Mouse (Mus musculus) frontal cortex, postnatal 10 days (tissue): Measurements from ENCODE around the gene Fntb.

Experiments
- DNase-seq, 2 experiments: peaks; one replicate each; pipeline ENCODE4 v3.0.0; 2022; ENCODE audit warnings: low spot score in 2 of 2, mixed read lengths in 1 of 2

Fntb gene

GRCm38 (mm10) chr12:76795350-76795749 lies 30.0 kb downstream of the Fntb start, which contains the start of gene Gpx2:
Gpx2 (minus strand) TSS chr12:76795554.
- no peak for DNase-seq

GRCm38 (mm10) chr12:76796938-76797539 lies 31.6 kb downstream of the Fntb start:
- no peak for DNase-seq

GRCm38 (mm10) chr12:76798008-76798720 lies 32.8 kb downstream of the Fntb start:
- DNase-seq = no peak

GRCm38 (mm10) chr12:76803028-76803427 lies 37.6 kb downstream of the Fntb start:
- no peak for DNase-seq

- no peak for DNase-seq
Measured at GRCm38 (mm10) chr12:76803700-76804252, 38.4 kb downstream of the Fntb start.

GRCm38 (mm10) chr12:76805056-76805811 lies 39.8 kb downstream of the Fntb start:
- DNase-seq = no peak

GRCm38 (mm10) chr12:76807796-76808195 lies 42.4 kb downstream of the Fntb start:
- DNase-seq = no peak

- no peak for DNase-seq
Measured at GRCm38 (mm10) chr12:76810491-76810890, 45.1 kb downstream of the Fntb start.

- no peak for DNase-seq
Measured at GRCm38 (mm10) chr12:76811006-76811405, 45.6 kb downstream of the Fntb start.

GRCm38 (mm10) chr12:76813543-76813942 lies 48.2 kb downstream of the Fntb start:
- DNase-seq = no peak

- DNase-seq = no peak
Measured at GRCm38 (mm10) chr12:76814120-76814519, 48.7 kb downstream of the Fntb start.

- no peak for DNase-seq
Measured at GRCm38 (mm10) chr12:76816720-76817119, 51.3 kb downstream of the Fntb start.

GRCm38 (mm10) chr12:76817176-76817575 lies 51.8 kb downstream of the Fntb start:
- no peak for DNase-seq

- DNase-seq = no peak
Measured at GRCm38 (mm10) chr12:76818120-76818519, 52.7 kb downstream of the Fntb start.

GRCm38 (mm10) chr12:76818908-76819307 lies 53.5 kb downstream of the Fntb start:
- peak; percentile 34 to 69 for DNase-seq

- no peak for DNase-seq
Measured at GRCm38 (mm10) chr12:76819816-76820215, 54.4 kb downstream of the Fntb start.

- no peak for DNase-seq
Measured at GRCm38 (mm10) chr12:76820615-76821014, 55.2 kb downstream of the Fntb start.

GRCm38 (mm10) chr12:76822002-76822650 lies 56.7 kb downstream of the Fntb start:
- peak in 1 of 2 experiments; percentile 46 for DNase-seq

GRCm38 (mm10) chr12:76822651-76823041 lies 57.3 kb downstream of the Fntb start, which contains the start of gene Rab15:
Rab15 (minus strand) TSS chr12:76822908.
- no peak for DNase-seq

- no peak for DNase-seq
Measured at GRCm38 (mm10) chr12:76825283-76825682, 59.9 kb downstream of the Fntb start.

- no peak for DNase-seq
Measured at GRCm38 (mm10) chr12:76832704-76833103, 67.3 kb downstream of the Fntb start.
